Mouse (Mus musculus) small intestine, adult 2 months (tissue): Measurements from ENCODE around the gene Ehbp1l1. TPM values are rescaled to one million over a fixed set of nuclear protein-coding genes. Genes with fewer than 3 reads are reported as not detected.
"Not testable (repeated sequence)": the region's sequence is repeated elsewhere in the genome, so short reads cannot be mapped to it uniquely, and the experiment has no call there.

Experiments
- H3K27ac ChIP-seq: fragments of 200-500 bp; 2 replicates; pipeline ENCODE4 v1.5.1; 2012; ENCODE audit warnings: low read depth, low read length, control low read depth, inconsistent platforms; ENCODE audit not compliant: insufficient read depth
- H3K27me3 ChIP-seq: fragments of 200-500 bp; 2 replicates; pipeline ENCODE4 v1.6.1; 2012; ENCODE audit warnings: mild to moderate bottlenecking, moderate library complexity, low read length, inconsistent platforms; ENCODE audit not compliant: control insufficient read depth, insufficient read depth
- H3K36me3 ChIP-seq: fragments of 200-500 bp; 2 replicates; pipeline ENCODE4 v1.6.1; 2012; ENCODE audit warnings: mild to moderate bottlenecking, low read length, control low read depth, inconsistent platforms; ENCODE audit not compliant: control insufficient read depth, insufficient read depth
- H3K4me1 ChIP-seq: fragments of 200-500 bp; 2 replicates; pipeline ENCODE4 v1.6.1; 2012; ENCODE audit warnings: low read length, inconsistent platforms, mixed read lengths; ENCODE audit not compliant: control insufficient read depth, insufficient read depth, insufficient read length
- H3K4me3 ChIP-seq: fragments of 200-500 bp; 2 replicates; pipeline ENCODE4 v1.5.1; 2012; ENCODE audit warnings: low read depth, mild to moderate bottlenecking, control low read depth, inconsistent platforms, low read length, moderate library complexity
- CTCF ChIP-seq: fragments of 200-500 bp; IDR thresholded peaks from 2 replicates; pipeline ENCODE4 v1.5.1; 2012; ENCODE audit warnings: low read depth, mild to moderate bottlenecking, control low read depth, inconsistent platforms, low read length, moderate library complexity, mixed read lengths; ENCODE audit not compliant: insufficient replicate concordance, insufficient read length; ENCODE audit errors: extremely low read depth
- POLR2A ChIP-seq: fragments of 200-500 bp; IDR thresholded peaks from 2 replicates; pipeline ENCODE4 v1.6.1; 2012; ENCODE audit warnings: low read depth, mild to moderate bottlenecking, control low read depth, inconsistent platforms, low read length, moderate library complexity
- WGBS: fragments of 180-500 bp; shearing (Covaris S2); methylation state at CpG from one replicate; pipeline ENCODE4 v1.1.7; 2018; 5-methylcytosine and 5-hydroxymethylcytosine counted together
- polyA plus RNA-seq: library from polyadenylated mRNA; depleted of rRNA; stranded (reverse); fragments of >200 nt; gene quantifications from 2 replicates; pipeline ENCODE4 v1.2.3, GENCODE M21; 2012

The Ehbp1l1 gene
- polyA plus RNA-seq, 1 experiment: 100 TPM

DNA sequence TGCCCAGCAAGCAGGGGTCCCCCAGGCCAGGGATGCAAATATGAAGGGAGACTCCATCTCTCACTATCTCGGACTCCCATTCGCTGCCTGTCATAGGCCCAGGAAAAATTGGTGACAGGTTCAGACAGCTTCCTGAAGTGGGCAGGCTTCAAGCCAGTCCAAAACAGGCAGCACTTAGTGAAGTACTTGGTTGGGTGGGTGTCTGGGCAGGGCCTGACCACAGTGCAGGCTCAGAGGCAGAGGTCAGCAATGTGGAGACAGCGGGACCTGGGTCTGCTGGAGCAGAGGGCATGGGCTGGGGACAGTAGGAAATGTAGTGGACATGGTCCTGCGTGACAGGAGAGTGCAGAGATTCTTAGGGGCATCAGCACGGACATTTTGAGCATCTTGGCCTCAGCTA lies 34.5 kb downstream of the Ehbp1l1 start:
- Histone ChIP-seq H3K4me3 (peak overlapping the region; percentile 97), H3K36me3 (peaks cover 37% of the 10 kb centered on the region), H3K27me3 (no peaks in the 10 kb centered on the region), H3K4me1 (peaks cover 25% of the 10 kb centered on the region), H3K27ac (peak overlapping the region; percentile 39)
- no peak for TF ChIP-seq POLR2A
- TF ChIP-seq CTCF: no peak
- WGBS: 65% methylated on average over 5 of the region's 5 CpGs

- H3K27ac ChIP-seq: peak overlapping the region; percentile 99; the same call in 1 of the 2 replicates
These were observed 35.8 kb downstream of the Ehbp1l1 start for GRCm38 (mm10) chr19:5690343-5690735.

GRCm38 (mm10) chr19:5689565-5690342 lies 36.4 kb downstream of the Ehbp1l1 start:
- 1% methylated on average over 42 of the region's 42 CpGs for WGBS
- peaks cover 37% of the 10 kb centered on the region for H3K36me3 ChIP-seq
- H3K4me1 ChIP-seq: peaks cover 23% of the 10 kb centered on the region

More at GRCm38 (mm10) chr19:5690343-5690735, 35.8 kb downstream of the Ehbp1l1 start:
- Histone ChIP-seq H3K4me1 (peaks cover 23% of the 10 kb centered on the region), H3K36me3 (peaks cover 36% of the 10 kb centered on the region), H3K4me3 (peak overlapping the region; percentile 97), H3K27me3 (no peaks in the 10 kb centered on the region)
- WGBS: 15% methylated on average over 15 of the region's 15 CpGs
- TF ChIP-seq CTCF (no peak), POLR2A (no peak)

DNA sequence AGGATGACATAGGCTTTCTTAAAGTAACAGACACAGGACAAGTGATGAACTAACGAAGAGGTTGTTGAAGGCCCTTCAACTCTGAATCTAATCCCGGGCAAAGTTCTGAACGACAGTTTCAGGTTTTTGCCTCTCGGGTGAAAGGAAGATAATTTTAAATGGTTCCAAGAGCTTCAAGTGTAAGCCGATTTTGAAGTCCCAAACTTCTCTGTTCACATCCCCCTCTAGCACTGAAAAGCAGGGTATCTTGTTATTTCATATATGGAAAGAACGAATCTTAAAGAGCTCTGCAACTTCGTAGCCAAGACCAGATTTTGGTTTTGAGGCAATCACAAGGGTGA lies 37.1 kb downstream of the Ehbp1l1 start:
- under 1% methylated on average over 7 of the region's 7 CpGs for WGBS
- H3K4me3 ChIP-seq: peak overlapping the region; percentile 97

More at GRCm38 (mm10) chr19:5689565-5690342, 36.4 kb downstream of the Ehbp1l1 start:
- TF ChIP-seq CTCF: no peak
- peak; percentile 81; the same call in 1 of the 2 replicates for TF ChIP-seq POLR2A
- Histone ChIP-seq H3K27me3 (no peaks in the 10 kb centered on the region), H3K4me3 (peak overlapping the region; percentile 97), H3K27ac (peak overlapping the region; percentile 99)

DNA sequence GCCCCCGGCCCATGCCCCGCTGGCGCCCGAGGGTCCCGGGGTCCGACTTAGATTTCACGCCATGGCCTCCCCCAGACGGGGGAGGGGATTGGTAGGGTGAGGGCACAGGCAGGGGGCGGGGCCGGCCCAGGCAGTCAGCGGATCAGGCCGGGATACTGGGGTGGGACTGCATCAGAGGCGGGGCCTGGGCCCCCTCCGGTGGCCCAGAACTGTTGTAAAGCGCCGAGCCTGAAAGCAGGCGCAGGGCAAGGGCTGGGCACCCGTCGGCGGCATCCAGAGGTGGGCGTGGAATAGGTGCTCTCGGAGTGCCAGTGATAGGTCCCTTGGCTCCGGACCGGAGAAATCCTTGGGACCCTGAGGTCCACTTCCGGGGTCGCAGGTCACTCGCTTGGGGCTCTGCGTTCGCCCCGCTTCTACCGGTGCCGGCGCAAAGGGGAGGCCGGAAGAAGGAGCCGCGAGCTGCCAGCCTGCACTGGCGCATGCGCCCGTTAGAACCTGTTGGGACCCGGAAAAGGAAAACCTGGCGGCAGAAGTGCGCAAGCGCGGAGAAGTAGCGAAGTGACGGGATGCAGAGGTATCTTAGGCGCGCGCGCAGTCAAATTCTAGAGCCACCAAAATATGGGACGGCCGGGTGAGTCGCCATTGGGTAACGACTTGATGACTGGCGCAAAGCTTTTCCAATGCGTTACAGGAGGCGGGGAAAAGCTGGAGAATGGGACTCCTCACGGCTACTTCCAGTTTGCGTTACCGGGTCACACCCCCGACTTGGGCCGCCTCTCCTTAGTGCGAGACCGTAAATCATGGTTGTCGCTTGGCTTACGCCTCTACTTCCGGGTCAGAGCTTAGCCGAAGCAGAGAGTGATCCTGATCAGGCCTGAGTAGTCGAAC lies 37.7 kb downstream of the Ehbp1l1 start, which contains the start of the genes Map3k11 and Pcnx3:
Gene Map3k11, plus strand, starts transcription at position 543 of the 888 bp plus-strand sequence.
Gene Pcnx3, minus strand, starts transcription at position 709 of the 888 bp plus-strand sequence.
- peak within 1 kb of the TSS; percentile 99 for H3K27ac ChIP-seq
- H3K4me1 ChIP-seq: peaks cover 23% of the 10 kb centered on the region
- TF ChIP-seq POLR2A (peak; percentile 72), CTCF (peak; percentile 17; the same call in 1 of the 2 replicates)
- WGBS: under 1% methylated on average over 69 of the region's 69 CpGs
- H3K27me3 ChIP-seq: no peaks in the 10 kb centered on the region
- peaks cover 39% of the 10 kb centered on the region for H3K36me3 ChIP-seq
- H3K4me3 ChIP-seq: peak within 1 kb of the TSS; percentile 97

More for the DNA sequence above, 37.1 kb downstream of the Ehbp1l1 start:
- H3K36me3 ChIP-seq: peaks cover 42% of the 10 kb centered on the region
- TF ChIP-seq CTCF: no peak
- TF ChIP-seq POLR2A: no peak
- H3K27ac ChIP-seq: peak overlapping the region; percentile 99
- H3K27me3 ChIP-seq: no peaks in the 10 kb centered on the region
- H3K4me1 ChIP-seq: peaks cover 23% of the 10 kb centered on the region

DNA sequence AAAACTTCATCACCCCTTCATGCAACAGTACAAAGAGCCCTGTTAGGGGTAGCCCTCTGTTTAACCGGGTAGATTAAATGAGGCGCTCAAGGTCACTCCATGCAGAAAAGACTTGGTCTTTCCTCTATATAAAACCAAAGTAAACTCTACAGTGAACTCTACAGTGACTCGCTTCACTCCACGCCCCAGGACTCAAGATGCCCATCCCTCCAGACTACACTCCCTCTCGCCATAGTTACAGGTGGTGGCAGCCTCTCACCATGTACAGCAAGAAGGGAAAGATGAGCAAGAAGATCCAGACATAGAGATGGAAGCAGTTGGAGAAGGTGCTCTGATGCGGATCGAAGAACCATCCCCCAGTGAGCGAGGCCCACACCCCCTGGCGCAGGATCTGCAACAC lies 38.4 kb downstream of the Ehbp1l1 start:
- 17% methylated on average over 9 of the region's 9 CpGs for WGBS
- peak overlapping the region; percentile 97 for H3K4me3 ChIP-seq
- no peak overlapping the region for H3K27ac ChIP-seq
- peaks cover 20% of the 10 kb centered on the region for H3K4me1 ChIP-seq
- peaks cover 41% of the 10 kb centered on the region for H3K36me3 ChIP-seq
- H3K27me3 ChIP-seq: no peaks in the 10 kb centered on the region
- no peak for TF ChIP-seq CTCF

DNA sequence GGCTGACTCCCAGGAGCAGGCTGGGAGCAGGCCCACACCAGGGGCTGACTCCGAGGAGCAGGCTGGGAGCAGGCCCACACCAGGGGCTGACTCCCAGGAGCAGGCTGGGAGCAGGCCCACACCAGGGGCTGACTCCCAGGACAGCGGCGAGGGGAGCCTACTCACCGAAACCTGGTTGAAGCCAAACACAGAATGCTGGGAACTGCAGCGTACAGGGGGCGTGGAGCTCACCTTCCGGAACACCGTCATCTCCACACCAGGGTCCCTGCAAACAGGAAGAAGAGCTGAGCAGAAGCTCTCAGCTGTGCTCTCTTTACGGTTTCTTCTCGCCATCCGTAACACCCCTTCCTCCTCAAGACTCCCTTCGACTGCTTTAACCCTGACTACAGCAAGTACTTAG lies 39.2 kb downstream of the Ehbp1l1 start:
- H3K4me1 ChIP-seq: peaks cover 17% of the 10 kb centered on the region
- not testable (repeated sequence) for H3K27ac ChIP-seq, H3K4me3 ChIP-seq, H3K27me3 ChIP-seq
- H3K36me3 ChIP-seq: peaks cover 41% of the 10 kb centered on the region
- WGBS: 95% methylated on average over 12 of the region's 12 CpGs
